Mouse (Mus musculus) midbrain, embryonic 14.5 days (tissue): ENCODE results near the gene Fbxl20. TPM values are rescaled to one million over a fixed set of nuclear protein-coding genes. Genes with fewer than 3 reads are reported as not detected.
A peak's percentile ranks its signal among the peaks of the same experiment; 100 is the strongest.

ENCODE experiments used
- ATAC-seq: fragments of 200-750 bp; cut with Nextera tagmentation; 2 replicates; pipeline ENCODE4 v1.8.0; 2017; ENCODE audit warnings: moderate number of reproducible peaks, moderate library complexity; ENCODE audit not compliant: low FRiP score, low TSS enrichment
- DNase-seq: peaks from one replicate; pipeline ENCODE4 v3.0.0-alpha.2; 2015
- H3K27ac ChIP-seq: fragments of 300-500 bp; sonication (generic); replicated peaks from 2 replicates; pipeline ENCODE4 v1.5.1; 2014; ENCODE audit warnings: mild to moderate bottlenecking, low read depth, low read length, moderate library complexity
- H3K27me3 ChIP-seq: fragments of 300-500 bp; sonication (generic); 2 replicates; pipeline ENCODE4 v1.6.1; 2014; ENCODE audit warnings: low read length, control low read depth, mixed read lengths; ENCODE audit not compliant: control insufficient read depth, insufficient read depth
- H3K36me3 ChIP-seq: fragments of 300-500 bp; sonication (generic); 2 replicates; pipeline ENCODE4 v1.6.1; 2014; ENCODE audit warnings: low read length, control low read depth; ENCODE audit not compliant: control insufficient read depth, insufficient read depth
- H3K4me1 ChIP-seq: fragments of 300-500 bp; sonication (generic); 2 replicates; pipeline ENCODE4 v1.6.1; 2014; ENCODE audit warnings: mild to moderate bottlenecking, antibody characterized with exemption, low read length, control low read depth; ENCODE audit not compliant: control insufficient read depth, insufficient read depth
- H3K4me2 ChIP-seq: fragments of 300-500 bp; sonication (generic); 2 replicates; pipeline ENCODE4 v1.6.1; 2014; ENCODE audit warnings: mild to moderate bottlenecking, low read length, moderate library complexity
- H3K4me3 ChIP-seq: fragments of 300-500 bp; sonication (generic); replicated peaks from 2 replicates; pipeline ENCODE4 v1.5.1; 2014; ENCODE audit warnings: low read depth, low read length
- H3K9ac ChIP-seq: fragments of 300-500 bp; sonication (generic); replicated peaks from 2 replicates; pipeline ENCODE4 v1.6.1; 2014; ENCODE audit warnings: mild to moderate bottlenecking, low read length, moderate library complexity
- H3K9me3 ChIP-seq: fragments of 300-500 bp; sonication (generic); 2 replicates; pipeline ENCODE4 v1.6.1; 2016; ENCODE audit warnings: low read length, control low read depth, mixed read lengths; ENCODE audit not compliant: control insufficient read depth
- WGBS: fragments of 180-500 bp; shearing (Covaris S2); extraction: QIAGEN DNeasy Blood & Tissue Kit; methylation state at CpG from one replicate; pipeline ENCODE4 v1.1.7; 2014; 5-methylcytosine and 5-hydroxymethylcytosine counted together
- polyA plus RNA-seq: library from polyadenylated mRNA; unstranded; fragments of >200 nt; fragmentation: Nextera tagmentation; extraction: Ambion mirVana; gene quantifications from 2 replicates; pipeline ENCODE4 v1.2.1, GENCODE M21; 2014

Gene Fbxl20
- polyA plus RNA-seq, 1 experiment from 2014 or later, result 25.9 TPM

DNA sequence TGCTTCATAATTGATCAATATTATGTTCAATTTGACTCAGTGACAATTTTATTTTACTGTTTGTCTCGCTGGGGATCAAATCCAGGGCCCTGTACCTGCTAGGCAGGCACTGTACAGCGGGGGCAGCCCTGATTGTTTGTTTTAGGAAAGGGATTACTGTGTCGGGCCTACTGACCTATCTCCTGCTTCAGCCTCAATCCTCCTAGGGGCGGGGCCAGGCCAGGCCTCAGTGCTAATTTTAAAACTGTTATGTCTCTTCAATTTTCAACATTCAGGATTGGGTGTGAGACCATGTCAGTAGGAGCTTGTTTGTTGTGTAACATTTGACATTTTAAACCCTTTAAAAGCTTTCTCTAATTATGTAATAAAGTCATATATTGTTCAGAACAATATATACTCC lies 36.7 kb downstream of the Fbxl20 start:
- H3K36me3 ChIP-seq, result peaks cover 61% of the 10 kb centered on the region
- no peaks in the 10 kb centered on the region for H3K27me3 ChIP-seq
- no peak overlapping the region for H3K4me3 ChIP-seq
- no peaks in the 10 kb centered on the region for H3K9me3 ChIP-seq
- WGBS, result 67% methylated on average over 4 of the region's 4 CpGs
- H3K9ac ChIP-seq, result no peak overlapping the region
- DNase-seq (no peak), ATAC-seq (no peak)
- no peak overlapping the region for H3K27ac ChIP-seq
- no peaks in the 10 kb centered on the region for H3K4me1 ChIP-seq
- no peak overlapping the region for H3K4me2 ChIP-seq

DNA sequence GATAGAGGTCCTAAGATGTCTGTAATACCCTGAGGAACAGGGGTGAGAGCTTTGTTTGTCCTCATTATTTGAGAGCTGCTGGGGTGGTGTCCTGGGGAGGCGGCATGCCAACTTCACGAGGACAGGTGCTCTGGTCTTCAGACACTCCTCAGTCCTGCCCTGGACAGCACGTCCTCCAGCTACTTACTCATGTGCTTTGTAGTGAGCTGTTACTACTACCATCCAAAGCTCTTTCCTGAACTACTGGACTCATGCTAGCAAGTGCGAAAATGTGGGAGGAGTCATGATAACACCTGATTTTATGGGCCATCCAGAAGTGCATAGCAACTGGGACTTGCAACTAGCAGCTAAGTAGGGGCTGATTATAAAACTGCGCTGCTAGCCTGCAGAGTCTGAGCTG lies 40.5 kb downstream of the Fbxl20 start:
- ATAC-seq, result no peak
- Histone ChIP-seq H3K9ac (no peak overlapping the region), H3K27me3 (no peaks in the 10 kb centered on the region), H3K4me3 (no peak overlapping the region), H3K36me3 (peaks cover 88% of the 10 kb centered on the region), H3K9me3 (no peaks in the 10 kb centered on the region), H3K27ac (no peak overlapping the region), H3K4me2 (no peak overlapping the region), H3K4me1 (no peaks in the 10 kb centered on the region)
- DNase-seq, result no peak
- WGBS, result 93% methylated on average over 5 of the region's 5 CpGs

DNA sequence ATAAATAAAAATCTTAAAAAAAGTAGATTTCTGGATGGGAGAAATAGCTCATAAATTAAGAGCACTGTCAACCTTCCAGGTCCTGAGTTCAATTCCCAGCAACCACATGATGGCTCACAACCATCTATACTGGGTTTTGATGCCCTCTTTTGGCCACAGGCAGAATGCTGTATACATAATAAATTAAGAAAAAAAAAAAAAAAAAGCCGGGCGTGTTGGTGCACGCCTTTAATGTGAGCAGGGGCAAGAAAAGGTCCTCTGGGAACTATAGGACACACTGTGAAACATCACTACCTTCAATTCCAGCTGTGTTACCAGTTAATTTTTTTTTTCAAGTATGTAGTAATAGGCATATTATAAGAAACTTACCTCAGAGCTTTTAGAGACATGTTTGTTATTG lies 48.9 kb downstream of the Fbxl20 start:
- H3K4me3 ChIP-seq, result no peak overlapping the region
- 92% methylated on average over 3 of the region's 3 CpGs for WGBS
- H3K27me3 ChIP-seq, result no peaks in the 10 kb centered on the region
- DNase-seq (no peak), ATAC-seq (no peak)
- peaks cover 93% of the 10 kb centered on the region for H3K36me3 ChIP-seq
- H3K9me3 ChIP-seq, result no peaks in the 10 kb centered on the region
- H3K4me1 ChIP-seq, result no peaks in the 10 kb centered on the region
- no peak overlapping the region for H3K4me2 ChIP-seq
- H3K9ac ChIP-seq, result no peak overlapping the region
- H3K27ac ChIP-seq, result no peak overlapping the region

DNA sequence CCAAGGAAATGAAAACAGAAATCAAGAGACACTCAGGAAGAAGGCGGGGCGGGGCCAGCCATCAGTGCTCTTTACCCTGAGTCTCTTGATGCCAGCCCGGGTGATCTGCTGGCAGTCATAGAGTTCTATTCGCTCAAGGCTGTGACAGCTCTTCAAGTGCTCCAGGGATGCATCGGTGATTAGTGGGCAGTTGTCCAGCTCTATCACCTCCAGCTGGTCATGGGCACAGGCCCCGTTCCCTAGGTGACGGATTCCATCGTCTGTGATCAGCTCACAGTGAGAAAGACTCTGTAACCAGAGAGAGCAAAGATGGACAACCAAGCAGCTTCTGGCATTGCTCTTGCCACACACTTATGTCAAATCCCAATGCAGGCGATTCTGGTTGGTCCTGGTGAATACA lies 59.6 kb downstream of the Fbxl20 start:
- DNase-seq (no peak), ATAC-seq (no peak)
- WGBS, result 86% methylated on average over 9 of the region's 9 CpGs
- Histone ChIP-seq H3K9ac (no peak overlapping the region), H3K4me3 (no peak overlapping the region), H3K9me3 (no peaks in the 10 kb centered on the region), H3K4me2 (no peak overlapping the region), H3K27me3 (no peaks in the 10 kb centered on the region), H3K36me3 (peaks cover 70% of the 10 kb centered on the region), H3K27ac (no peak overlapping the region), H3K4me1 (no peaks in the 10 kb centered on the region)

DNA sequence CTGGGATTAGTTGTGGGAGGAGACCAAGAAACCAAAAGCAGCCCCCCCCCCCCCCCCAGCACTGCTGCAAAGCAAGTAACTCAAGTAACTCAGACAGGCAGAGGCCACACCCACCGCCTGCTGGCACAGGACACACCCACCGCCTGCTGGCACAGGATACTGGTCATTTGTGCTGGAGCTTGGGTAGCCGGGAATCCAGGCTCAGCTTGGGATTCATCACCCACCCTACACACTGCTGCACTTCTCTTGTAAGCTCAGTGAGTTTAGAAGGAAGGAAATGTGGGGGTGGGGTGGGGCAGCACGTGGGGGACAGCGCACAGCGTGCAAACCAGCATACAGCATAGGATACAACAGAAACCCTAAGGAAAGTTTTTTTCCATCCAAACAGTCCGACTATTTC lies 62.0 kb downstream of the Fbxl20 start:
- Histone ChIP-seq H3K4me3 (no peak overlapping the region), H3K27ac (no peak overlapping the region), H3K4me2 (no peak overlapping the region), H3K36me3 (peaks cover 56% of the 10 kb centered on the region), H3K9ac (no peak overlapping the region), H3K27me3 (no peaks in the 10 kb centered on the region), H3K9me3 (no peaks in the 10 kb centered on the region), H3K4me1 (no peaks in the 10 kb centered on the region)
- ATAC-seq (no peak), DNase-seq (peak; percentile 35)
- WGBS, result 59% methylated on average over 7 of the region's 7 CpGs

DNA sequence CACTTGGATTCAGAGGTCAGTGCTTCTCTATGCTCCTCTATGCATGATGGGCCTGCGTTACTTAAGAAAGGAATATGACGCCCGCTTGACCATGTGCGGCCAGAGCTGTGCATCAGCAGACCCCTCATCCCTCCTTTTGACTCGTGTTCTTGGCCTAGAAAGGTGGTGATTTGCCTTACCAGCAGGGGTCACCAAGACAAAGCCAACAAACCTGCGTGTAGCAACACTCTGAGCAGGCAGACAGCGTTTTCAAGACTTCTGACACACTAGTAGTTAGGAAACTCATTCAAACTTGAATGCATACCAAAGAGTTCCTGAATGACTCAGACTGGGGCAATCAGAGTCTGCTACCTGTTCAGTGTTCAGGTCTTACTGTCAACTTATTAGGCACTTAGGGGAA lies 63.6 kb downstream of the Fbxl20 start:
- Histone ChIP-seq H3K9ac (no peak overlapping the region), H3K36me3 (peaks cover 40% of the 10 kb centered on the region), H3K9me3 (no peaks in the 10 kb centered on the region), H3K4me1 (no peaks in the 10 kb centered on the region), H3K4me2 (no peak overlapping the region), H3K27me3 (no peaks in the 10 kb centered on the region), H3K4me3 (no peak overlapping the region), H3K27ac (no peak overlapping the region)
- ATAC-seq (no peak), DNase-seq (no peak)
- 71% methylated on average over 7 of the region's 7 CpGs for WGBS

DNA sequence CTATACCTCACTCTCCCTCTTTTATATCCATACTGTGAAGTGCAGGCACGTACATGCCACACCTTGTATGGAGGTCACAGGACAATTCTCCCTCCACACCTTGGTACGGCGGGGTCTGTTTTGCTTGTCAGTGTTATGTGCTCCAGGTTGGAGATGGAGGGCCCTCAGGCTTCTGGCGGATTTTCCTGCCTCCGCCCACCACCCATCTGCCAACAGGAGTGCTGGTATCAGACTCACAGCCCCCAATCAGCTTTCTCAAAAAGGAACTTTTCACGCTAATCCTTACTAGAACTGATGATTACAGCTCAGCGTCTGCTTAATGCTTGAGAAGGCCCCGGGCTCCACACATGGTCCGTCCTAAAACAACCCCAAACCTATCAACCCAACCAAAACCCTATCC lies 64.1 kb downstream of the Fbxl20 start:
- DNase-seq (no peak), ATAC-seq (no peak)
- 92% methylated on average over 9 of the region's 9 CpGs for WGBS
- Histone ChIP-seq H3K27ac (no peak overlapping the region), H3K4me3 (no peak overlapping the region), H3K27me3 (no peaks in the 10 kb centered on the region), H3K4me2 (no peak overlapping the region), H3K9me3 (no peaks in the 10 kb centered on the region), H3K36me3 (peaks cover 36% of the 10 kb centered on the region), H3K4me1 (no peaks in the 10 kb centered on the region), H3K9ac (no peak overlapping the region)

DNA sequence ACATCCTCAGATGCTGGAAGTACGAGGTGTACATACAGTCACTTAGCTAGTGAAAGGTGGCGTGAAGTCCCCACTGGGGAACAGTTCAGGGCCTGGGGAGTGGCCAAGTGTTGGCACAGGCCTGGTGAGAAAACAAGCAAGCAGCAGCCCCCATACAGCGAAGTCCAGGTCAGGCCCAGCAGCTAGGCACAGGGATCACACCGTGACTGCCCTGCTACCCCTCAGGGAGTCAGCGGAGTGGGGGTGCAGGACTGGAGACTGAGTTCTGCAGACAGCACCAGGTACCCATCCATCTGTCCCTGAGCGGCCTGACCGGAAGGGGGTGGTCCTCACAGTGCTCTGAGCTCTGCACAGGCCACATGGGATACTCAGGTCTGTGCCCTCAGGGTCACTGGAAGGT lies 67.5 kb downstream of the Fbxl20 start:
- no peak overlapping the region for H3K4me3 ChIP-seq
- peaks cover 6% of the 10 kb centered on the region; the same call in 1 of the 2 replicates for H3K36me3 ChIP-seq
- DNase-seq (no peak), ATAC-seq (no peak)
- no peaks in the 10 kb centered on the region for H3K4me1 ChIP-seq
- no peak overlapping the region for H3K27ac ChIP-seq
- H3K27me3 ChIP-seq, result no peaks in the 10 kb centered on the region
- H3K9me3 ChIP-seq, result no peaks in the 10 kb centered on the region
- H3K9ac ChIP-seq, result no peak overlapping the region
- WGBS, result 93% methylated on average over 7 of the region's 7 CpGs
- H3K4me2 ChIP-seq, result no peak overlapping the region

DNA sequence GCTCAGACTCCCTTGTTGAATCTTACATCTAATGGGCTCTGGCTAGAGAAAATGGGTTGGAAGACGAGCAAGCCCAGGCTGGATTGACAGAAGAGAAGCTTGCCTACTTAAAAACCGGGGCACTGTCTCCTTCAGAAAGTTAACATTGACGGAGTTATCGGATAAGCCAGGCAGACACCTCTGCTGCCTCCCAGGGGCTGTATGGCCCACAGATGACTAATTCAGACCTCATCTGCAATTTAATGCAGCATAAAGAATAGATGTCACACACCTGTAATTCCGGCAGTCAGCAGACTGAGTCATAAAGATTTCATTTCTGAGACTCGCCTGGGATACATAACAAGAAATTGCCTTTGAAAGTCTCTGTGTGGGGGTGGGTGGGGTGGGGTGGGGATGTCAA lies 69.8 kb downstream of the Fbxl20 start:
- 80% methylated on average over 6 of the region's 6 CpGs for WGBS
- DNase-seq (no peak), ATAC-seq (no peak)

More for the DNA sequence above, 69.8 kb downstream of the Fbxl20 start:
- Histone ChIP-seq H3K4me1 (no peaks in the 10 kb centered on the region), H3K9me3 (no peaks in the 10 kb centered on the region), H3K36me3 (no peaks in the 10 kb centered on the region; the same call in 1 of the 2 replicates), H3K9ac (no peak overlapping the region), H3K4me3 (no peak overlapping the region), H3K27me3 (no peaks in the 10 kb centered on the region), H3K4me2 (no peak overlapping the region), H3K27ac (no peak overlapping the region)
